ENCODE assay signal across 24 mouse cellular contexts in the genomic region with DNA sequence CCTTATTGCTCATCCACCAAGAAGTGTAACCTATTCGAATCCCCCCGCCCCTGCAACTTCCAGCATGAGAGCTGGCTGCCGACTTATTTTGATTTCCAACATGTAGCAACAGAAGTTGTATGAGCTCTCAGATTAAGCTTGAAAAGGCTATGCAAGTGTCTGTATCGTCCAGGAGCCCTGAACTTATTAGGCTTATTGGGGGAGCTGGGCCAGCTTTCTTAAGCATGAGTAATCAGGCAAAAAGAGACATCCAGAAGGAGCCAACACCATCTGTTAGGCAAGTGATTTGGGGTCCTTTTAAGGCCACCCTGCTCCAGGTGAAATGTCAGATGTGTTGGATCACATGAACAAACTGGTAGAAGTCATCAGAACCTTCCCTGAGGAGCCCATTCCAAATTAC.
"Had no signal": no experiment of that assay in that cellular context is flagged by ENCODE, and none has a peak within 500 bp of the region (broad histone marks: within the 10 kb centered on the region; RNA-seq: fewer than 3 reads in every experiment).

No protein-coding gene starts in this region.

- H3K27ac ChIP-seq: embryonic facial prominence, embryonic 10.5 days; embryonic facial prominence, embryonic 12.5 days; embryonic facial prominence, embryonic 13.5 days; embryonic facial prominence, embryonic 15.5 days; forebrain, embryonic 10.5 days; forebrain, embryonic 12.5 days; forebrain, embryonic 13.5 days; forebrain, embryonic 15.5 days; gastrocnemius, adult 2 months; heart, adult 2 months had no signal

- H3K4me3 ChIP-seq: embryonic facial prominence, embryonic 10.5 days; embryonic facial prominence, embryonic 12.5 days; embryonic facial prominence, embryonic 13.5 days; embryonic facial prominence, embryonic 15.5 days; erythroblast, embryonic 14.5 days; forebrain, embryonic 10.5 days; forebrain, embryonic 12.5 days; forebrain, embryonic 13.5 days; forebrain, embryonic 15.5 days; gastrocnemius, adult 2 months; heart, adult 2 months had no signal

- ATAC-seq: forebrain, embryonic 13.5 days; forebrain, embryonic 14.5 days; forebrain, embryonic 15.5 days; forebrain, embryonic 16.5 days; forebrain, postnatal 0 days had no signal

- DNase-seq: cerebellum, adult 8-10 months; cerebellum, adult 9-10 months; cerebellum, adult 9-11 months; embryo, embryonic 11 days; forebrain, postnatal 0 days; gastrocnemius, adult 2 months; gastrocnemius, postnatal 10 days; gastrocnemius, postnatal 14 days; gastrocnemius, postnatal 25 days; gastrocnemius, postnatal 36 days; heart, adult 11 months; heart, adult 18-20 months; heart, adult 2 months had no signal

- H3K4me1 ChIP-seq: embryonic facial prominence, embryonic 10.5 days; embryonic facial prominence, embryonic 12.5 days; embryonic facial prominence, embryonic 13.5 days; embryonic facial prominence, embryonic 15.5 days; forebrain, embryonic 10.5 days; forebrain, embryonic 13.5 days; forebrain, embryonic 15.5 days had no signal

- H3K4me2 ChIP-seq: embryonic facial prominence, embryonic 12.5 days; embryonic facial prominence, embryonic 13.5 days; embryonic facial prominence, embryonic 15.5 days; forebrain, embryonic 12.5 days; forebrain, embryonic 13.5 days; forebrain, embryonic 15.5 days had no signal

- H3K9ac ChIP-seq: embryonic facial prominence, embryonic 12.5 days; embryonic facial prominence, embryonic 13.5 days; embryonic facial prominence, embryonic 15.5 days; forebrain, embryonic 12.5 days; forebrain, embryonic 13.5 days; forebrain, embryonic 15.5 days; forebrain, postnatal 0 days had no signal

- H3K9me3 ChIP-seq: embryonic facial prominence, embryonic 10.5 days; embryonic facial prominence, embryonic 12.5 days; embryonic facial prominence, embryonic 13.5 days; embryonic facial prominence, embryonic 15.5 days; forebrain, embryonic 10.5 days; forebrain, embryonic 12.5 days; forebrain, embryonic 13.5 days; forebrain, embryonic 15.5 days had no signal

- H3K36me3 ChIP-seq: embryonic facial prominence, embryonic 10.5 days; embryonic facial prominence, embryonic 12.5 days; embryonic facial prominence, embryonic 13.5 days; embryonic facial prominence, embryonic 15.5 days; forebrain, embryonic 10.5 days; forebrain, embryonic 12.5 days; forebrain, embryonic 15.5 days had no signal

- H3K27me3 ChIP-seq: embryonic facial prominence, embryonic 12.5 days; embryonic facial prominence, embryonic 13.5 days; embryonic facial prominence, embryonic 15.5 days; forebrain, embryonic 12.5 days; forebrain, embryonic 13.5 days; forebrain, embryonic 15.5 days had no signal
